Mouse (Mus musculus) c-Kit-positive CD71-positive TER-119-negative erythroid progenitor cells, embryonic 14.5 days (primary cell): ENCODE measurements around the gene Zfp937.
"Not testable (repeated sequence)": the region's sequence is repeated elsewhere in the genome, so short reads cannot be mapped to it uniquely, and the experiment has no call there.

ENCODE experiments used
- DNase-seq: peaks from one replicate; pipeline ENCODE4 v3.0.0-alpha.2; 2013; ENCODE audit warnings: low read depth

Gene Zfp937

GRCm38 (mm10) chr2:150217600-150218362, at the start of gene Zfp937:
Gene Zfp937, plus strand, starts transcription at chr2:150218073.
- not testable (repeated sequence) for DNase-seq

- DNase-seq: no peak
Observed at GRCm38 (mm10) chr2:150173833-150174232, 44.0 kb upstream of the Zfp937 start.

- not testable (repeated sequence) for DNase-seq
Observed at GRCm38 (mm10) chr2:150179579-150179978, 38.3 kb upstream of the Zfp937 start, which contains the start of gene Gm10770. Gene Gm10770, minus strand, starts transcription at chr2:150179679.

GRCm38 (mm10) chr2:150181046-150181445, 36.8 kb upstream of the Zfp937 start:
- DNase-seq: not testable (repeated sequence)

GRCm38 (mm10) chr2:150181570-150181999, 36.3 kb upstream of the Zfp937 start, which contains the start of gene Gm14139:
Gene Gm14139, plus strand, starts transcription at chr2:150181755.
- not testable (repeated sequence) for DNase-seq

- not testable (repeated sequence) for DNase-seq
Observed at GRCm38 (mm10) chr2:150218363-150218725, 471 bp downstream of the Zfp937 start.

GRCm38 (mm10) chr2:150223263-150223662, 5.4 kb downstream of the Zfp937 start:
- DNase-seq: not testable (repeated sequence)

GRCm38 (mm10) chr2:150243211-150243610, 25.3 kb downstream of the Zfp937 start:
- DNase-seq: no peak

GRCm38 (mm10) chr2:150255491-150255890, 37.6 kb downstream of the Zfp937 start, which contains the start of gene Gm21994:
Gene Gm21994, minus strand, starts transcription at chr2:150255591.
- DNase-seq: not testable (repeated sequence)

- DNase-seq: not testable (repeated sequence)
Observed at GRCm38 (mm10) chr2:150256861-150257260, 39.0 kb downstream of the Zfp937 start.

GRCm38 (mm10) chr2:150257291-150257690, 39.4 kb downstream of the Zfp937 start, which contains the start of gene Gm14124:
Gene Gm14124, plus strand, starts transcription at chr2:150257517.
- not testable (repeated sequence) for DNase-seq
